Mouse (Mus musculus) right cerebral cortex, postnatal 4 days (tissue): ENCODE results near the gene Tcf19.
"Not testable (repeated sequence)": the region's sequence is repeated elsewhere in the genome, so short reads cannot be mapped to it uniquely, and the experiment has no call there.

Source experiments
- DNase-seq: peaks from one replicate; pipeline ENCODE4 v3.0.0-alpha.2; 2022

The Tcf19 gene

GRCm38 (mm10) chr17:35526644-35527043 lies 10.0 kb upstream of the Tcf19 start:
- no peak for DNase-seq

GRCm38 (mm10) chr17:35524354-35524753 lies 7.7 kb upstream of the Tcf19 start:
- no peak for DNase-seq

GRCm38 (mm10) chr17:35517526-35517925 lies 902 bp upstream of the Tcf19 start:
- DNase-seq = no peak

- no peak for DNase-seq
Observed at GRCm38 (mm10) chr17:35515911-35516640, 548 bp downstream of the Tcf19 start.

GRCm38 (mm10) chr17:35514756-35515155 lies 1.9 kb downstream of the Tcf19 start:
- DNase-seq = no peak

- peak; percentile 76 for DNase-seq
Observed at GRCm38 (mm10) chr17:35513886-35514285, 2.7 kb downstream of the Tcf19 start.

GRCm38 (mm10) chr17:35512916-35513626 lies 3.6 kb downstream of the Tcf19 start:
- no peak for DNase-seq

- no peak for DNase-seq
Observed at GRCm38 (mm10) chr17:35509284-35509683, 7.3 kb downstream of the Tcf19 start.

GRCm38 (mm10) chr17:35508279-35508678 lies 8.3 kb downstream of the Tcf19 start:
- DNase-seq = not testable (repeated sequence)

- no peak for DNase-seq
Observed at GRCm38 (mm10) chr17:35507556-35508260, 8.9 kb downstream of the Tcf19 start.

GRCm38 (mm10) chr17:35506881-35507280 lies 9.7 kb downstream of the Tcf19 start:
- DNase-seq = no peak

GRCm38 (mm10) chr17:35505776-35506175 lies 10.8 kb downstream of the Tcf19 start, which contains the start of gene Pou5f1:
Pou5f1 (plus strand) TSS chr17:35506018.
- no peak for DNase-seq

- DNase-seq = no peak
Observed at GRCm38 (mm10) chr17:35504628-35505481, 11.8 kb downstream of the Tcf19 start.

- DNase-seq = no peak
Observed at GRCm38 (mm10) chr17:35503849-35504248, 12.8 kb downstream of the Tcf19 start.

- no peak for DNase-seq
Observed at GRCm38 (mm10) chr17:35502762-35503161, 13.9 kb downstream of the Tcf19 start.

GRCm38 (mm10) chr17:35502226-35502625 lies 14.4 kb downstream of the Tcf19 start:
- no peak for DNase-seq

GRCm38 (mm10) chr17:35497124-35497523 lies 19.5 kb downstream of the Tcf19 start:
- no peak for DNase-seq

- DNase-seq = no peak
Observed at GRCm38 (mm10) chr17:35490320-35490719, 26.3 kb downstream of the Tcf19 start.

- DNase-seq = no peak
Observed at GRCm38 (mm10) chr17:35488041-35488440, 28.6 kb downstream of the Tcf19 start.

- no peak for DNase-seq
Observed at GRCm38 (mm10) chr17:35486726-35487125, 29.9 kb downstream of the Tcf19 start.

GRCm38 (mm10) chr17:35485702-35486101 lies 30.9 kb downstream of the Tcf19 start:
- DNase-seq = no peak

- peak; percentile 71 for DNase-seq
Observed at GRCm38 (mm10) chr17:35484066-35484465, 32.6 kb downstream of the Tcf19 start.
